Mouse (Mus musculus) forebrain, embryonic 12.5 days (tissue): ENCODE results near the gene Acox2. TPM values are rescaled to one million over a fixed set of nuclear protein-coding genes. Genes with fewer than 3 reads are reported as not detected.

Source experiments
- ATAC-seq: fragments of 200-750 bp; cut with Nextera tagmentation; 2 replicates; pipeline ENCODE4 v1.8.0; 2017; ENCODE audit warnings: moderate TSS enrichment; ENCODE audit not compliant: low FRiP score
- H3K27ac ChIP-seq: fragments of 300-500 bp; sonication (generic); 2 replicates; pipeline ENCODE4 v1.5.1; 2016; ENCODE audit warnings: mild to moderate bottlenecking
- H3K27me3 ChIP-seq: fragments of 300-500 bp; sonication (generic); 2 replicates; pipeline ENCODE4 v1.6.1; 2016; ENCODE audit warnings: mild to moderate bottlenecking
- H3K36me3 ChIP-seq: fragments of 300-500 bp; sonication (generic); replicated peaks from 2 replicates; pipeline ENCODE4 v1.6.1; 2016; ENCODE audit warnings: mild to moderate bottlenecking
- H3K4me1 ChIP-seq: fragments of 300-500 bp; sonication (generic); 2 replicates; pipeline ENCODE4 v1.6.1; 2016
- H3K4me2 ChIP-seq: fragments of 300-500 bp; sonication (generic); 2 replicates; pipeline ENCODE4 v1.6.1; 2016; ENCODE audit warnings: mild to moderate bottlenecking, moderate library complexity
- H3K4me3 ChIP-seq: fragments of 300-500 bp; sonication (generic); replicated peaks from 2 replicates; pipeline ENCODE4 v1.5.1; 2016; ENCODE audit warnings: mild to moderate bottlenecking
- H3K9ac ChIP-seq: fragments of 300-500 bp; sonication (generic); 2 replicates; pipeline ENCODE4 v1.6.1; 2016; ENCODE audit warnings: mild to moderate bottlenecking
- H3K9me3 ChIP-seq: fragments of 300-500 bp; sonication (generic); 2 replicates; pipeline ENCODE4 v1.6.1; 2016
- WGBS: fragments of 180-500 bp; shearing (Covaris S2); methylation state at CpG from one replicate; pipeline ENCODE4 v1.1.7; 2016; 5-methylcytosine and 5-hydroxymethylcytosine counted together
- polyA plus RNA-seq: library from polyadenylated mRNA; unstranded; fragments of >200 nt; fragmentation: Nextera tagmentation; extraction: Ambion mirVana; gene quantifications from 2 replicates; pipeline ENCODE4 v1.2.1, GENCODE M21; 2016

Gene Acox2
- polyA plus RNA-seq, 1 experiment from 2014 or later, result not detected

DNA sequence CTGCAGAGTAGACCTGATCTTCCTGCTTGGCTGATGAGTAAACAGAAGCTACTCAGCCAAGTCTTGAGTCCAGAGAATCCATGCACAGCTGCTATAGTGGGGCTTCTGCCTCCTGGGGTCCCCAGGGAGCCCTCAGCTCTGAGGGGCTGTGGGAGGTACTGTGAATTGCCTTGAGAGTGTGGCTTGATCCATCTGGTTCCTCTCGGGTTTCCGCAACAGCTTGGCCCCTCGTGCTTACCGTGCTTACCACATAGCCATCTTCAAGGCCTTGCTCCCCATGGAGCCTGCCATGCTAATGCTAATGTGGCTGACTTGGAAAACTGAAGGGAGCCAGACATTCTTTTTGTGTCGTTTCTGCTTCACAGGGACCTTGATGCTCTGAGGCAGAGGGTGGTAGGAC lies 52.0 kb downstream of the Acox2 start:
- H3K9ac ChIP-seq, result no peak overlapping the region
- H3K9me3 ChIP-seq, result no peaks in the 10 kb centered on the region
- no peak overlapping the region for H3K4me2 ChIP-seq
- H3K36me3 ChIP-seq, result no peaks in the 10 kb centered on the region
- no peaks in the 10 kb centered on the region for H3K27me3 ChIP-seq
- peaks cover 11% of the 10 kb centered on the region; the same call in 1 of the 2 replicates for H3K4me1 ChIP-seq
- WGBS, result 25% methylated on average over 5 of the region's 5 CpGs
- no peak overlapping the region for H3K4me3 ChIP-seq
- ATAC-seq, result peak; percentile 59; the same call in 1 of the 2 replicates
- H3K27ac ChIP-seq, result peak overlapping the region; percentile 56; the same call in 1 of the 2 replicates

DNA sequence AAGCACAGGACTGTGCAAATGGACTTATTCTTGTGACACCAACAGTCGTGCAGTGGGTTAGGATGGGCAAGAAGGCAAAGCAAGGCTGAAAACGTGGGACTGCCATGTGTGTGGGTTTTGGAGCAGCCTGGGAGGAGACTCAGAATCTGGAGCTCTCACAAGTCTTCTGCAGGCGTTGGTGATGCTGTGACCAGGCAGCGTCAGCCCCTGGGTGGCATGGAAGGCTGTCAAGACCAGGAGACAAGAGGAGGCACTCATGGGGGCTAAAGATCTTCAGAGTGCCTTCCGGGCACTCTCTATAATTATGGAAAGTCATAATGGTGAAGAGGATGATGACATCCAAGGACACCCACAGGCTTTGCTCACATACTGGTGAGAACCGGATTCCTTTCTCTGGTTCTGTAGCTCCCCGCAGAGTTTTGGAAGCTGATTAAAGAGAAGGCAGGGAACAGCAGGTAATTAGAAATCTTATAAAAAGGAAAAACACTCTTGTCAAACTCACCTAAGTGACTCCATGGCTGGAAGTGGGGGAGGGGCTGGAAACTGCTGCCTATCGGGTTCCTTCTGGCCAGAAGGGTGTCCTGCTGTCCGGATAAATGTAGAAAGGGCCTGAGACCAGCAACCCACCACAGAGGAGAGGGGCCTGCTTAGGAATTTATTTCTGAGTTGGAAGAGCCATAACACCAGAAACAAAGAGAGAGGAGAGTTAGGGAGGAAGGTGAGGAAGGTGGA lies 52.8 kb downstream of the Acox2 start:
- no peaks in the 10 kb centered on the region for H3K9me3 ChIP-seq
- 56% methylated on average over 9 of the region's 9 CpGs for WGBS
- H3K36me3 ChIP-seq, result no peaks in the 10 kb centered on the region
- H3K4me3 ChIP-seq, result no peak overlapping the region
- H3K27ac ChIP-seq, result no peak overlapping the region
- no peak for ATAC-seq
- peaks cover 11% of the 10 kb centered on the region; the same call in 1 of the 2 replicates for H3K4me1 ChIP-seq
- H3K4me2 ChIP-seq, result no peak overlapping the region
- H3K27me3 ChIP-seq, result no peaks in the 10 kb centered on the region
- no peak overlapping the region for H3K9ac ChIP-seq

DNA sequence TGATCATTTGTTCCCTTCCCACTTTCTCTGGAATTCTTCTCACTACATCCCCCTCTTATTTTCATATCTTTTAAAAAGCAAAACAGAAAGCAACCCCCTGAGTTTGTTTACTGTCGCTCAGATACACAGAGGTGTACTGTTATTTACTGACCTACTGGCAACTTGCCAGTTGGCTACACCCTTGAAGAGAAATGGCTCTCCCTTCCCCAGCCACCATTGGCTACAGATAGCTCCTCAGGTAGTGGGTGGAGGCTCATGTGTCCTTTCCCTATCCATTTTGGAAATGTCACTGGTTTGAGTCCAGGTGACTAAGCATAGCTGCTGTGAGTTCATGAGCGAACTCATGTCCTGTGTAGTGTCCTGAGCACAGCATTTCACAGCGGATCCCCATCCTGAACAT lies 57.4 kb downstream of the Acox2 start:
- Histone ChIP-seq H3K27me3 (no peaks in the 10 kb centered on the region), H3K4me3 (no peak overlapping the region), H3K36me3 (no peaks in the 10 kb centered on the region), H3K27ac (no peak overlapping the region), H3K4me2 (no peak overlapping the region), H3K9me3 (no peaks in the 10 kb centered on the region), H3K9ac (no peak overlapping the region), H3K4me1 (0 out of 2 replicates have a peak, but pooled peaks cover 3% of the 10 kb centered on the region)
- WGBS, result 72% methylated on average over 3 of the region's 3 CpGs
- ATAC-seq, result no peak

DNA sequence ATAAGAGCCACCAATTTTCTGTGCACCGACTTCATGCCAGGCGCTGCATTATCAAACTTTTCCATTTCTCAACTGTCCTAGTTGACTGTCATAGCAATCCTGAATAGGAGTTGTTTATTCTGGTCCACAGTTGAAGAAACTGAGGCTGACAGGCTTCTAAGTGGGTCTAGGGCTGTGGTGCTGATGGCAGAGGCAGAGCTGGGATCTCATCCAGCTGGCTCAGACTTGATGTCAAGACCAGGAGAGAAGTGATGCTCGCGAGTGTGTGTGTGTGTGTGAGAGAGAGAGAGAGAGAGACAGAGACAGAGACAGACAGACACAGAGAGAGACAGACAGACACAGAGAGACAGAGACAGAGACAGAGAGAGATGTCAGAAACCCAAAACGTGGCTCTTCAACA lies 58.4 kb downstream of the Acox2 start:
- no peak overlapping the region for H3K9ac ChIP-seq
- no peak for ATAC-seq
- no peaks in the 10 kb centered on the region for H3K27me3 ChIP-seq
- H3K4me2 ChIP-seq, result no peak overlapping the region
- no peaks in the 10 kb centered on the region for H3K36me3 ChIP-seq
- H3K9me3 ChIP-seq, result no peaks in the 10 kb centered on the region
- 86% methylated on average over 5 of the region's 5 CpGs for WGBS
- H3K27ac ChIP-seq, result no peak overlapping the region
- no peaks in the 10 kb centered on the region for H3K4me1 ChIP-seq
- no peak overlapping the region for H3K4me3 ChIP-seq

DNA sequence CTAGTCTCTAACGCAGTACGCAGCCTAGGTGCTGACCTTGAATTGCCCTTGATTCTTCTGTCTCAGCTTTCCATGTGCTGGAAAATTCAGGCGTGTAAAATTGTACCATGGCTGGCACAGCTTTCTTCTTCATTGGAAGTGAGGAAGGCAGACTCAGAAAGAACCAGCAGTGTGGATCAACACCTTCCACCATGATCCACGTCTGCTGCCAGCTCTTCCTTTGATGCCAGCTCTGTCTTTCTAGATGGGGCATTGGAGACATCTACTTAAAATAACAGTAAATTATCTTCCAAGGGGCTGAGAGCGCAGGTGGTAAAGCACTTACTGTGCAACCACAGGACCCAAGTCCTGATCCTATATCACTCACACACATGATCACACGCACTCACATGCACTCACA lies 66.4 kb downstream of the Acox2 start:
- H3K4me1 ChIP-seq, result no peaks in the 10 kb centered on the region
- H3K36me3 ChIP-seq, result no peaks in the 10 kb centered on the region
- H3K9ac ChIP-seq, result no peak overlapping the region
- WGBS, result 89% methylated on average over 6 of the region's 6 CpGs
- no peak overlapping the region for H3K4me3 ChIP-seq
- H3K27me3 ChIP-seq, result no peaks in the 10 kb centered on the region
- ATAC-seq, result no peak
- H3K9me3 ChIP-seq, result no peaks in the 10 kb centered on the region
- H3K27ac ChIP-seq, result no peak overlapping the region
- H3K4me2 ChIP-seq, result no peak overlapping the region

DNA sequence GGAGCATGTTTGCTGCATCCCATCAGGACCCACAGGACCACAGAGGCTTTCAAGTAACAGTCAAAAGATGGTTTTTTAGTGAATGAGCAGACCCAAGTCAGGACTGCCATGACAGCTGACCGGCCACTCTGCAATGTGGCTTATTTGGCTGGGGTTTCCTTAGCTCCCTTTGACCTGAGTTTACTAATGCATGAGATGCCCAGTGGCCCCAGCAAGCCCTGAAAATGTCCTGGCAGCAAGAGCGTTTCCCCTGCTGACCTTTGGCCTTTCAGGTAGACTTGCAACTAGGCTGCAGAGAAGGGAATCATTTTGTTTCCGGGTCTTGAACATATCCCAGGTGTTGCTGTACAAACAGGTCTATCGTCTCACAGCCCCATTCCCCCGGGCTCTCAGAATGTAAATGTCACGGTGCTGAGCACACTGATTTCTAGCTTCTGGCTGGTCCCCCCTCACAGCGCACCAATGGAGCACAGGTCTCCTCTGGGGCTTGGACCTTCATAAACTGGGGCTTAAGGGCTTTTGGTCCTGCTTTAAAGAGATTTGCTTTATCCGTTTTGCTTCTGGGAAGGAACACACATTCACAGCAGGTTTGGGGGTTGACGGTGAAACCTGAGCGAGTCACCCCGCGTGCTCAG lies 67.7 kb downstream of the Acox2 start:
- no peaks in the 10 kb centered on the region for H3K36me3 ChIP-seq
- no peak overlapping the region for H3K9ac ChIP-seq
- no peak overlapping the region for H3K4me2 ChIP-seq
- no peak for ATAC-seq
- no peak overlapping the region for H3K4me3 ChIP-seq
- no peaks in the 10 kb centered on the region for H3K27me3 ChIP-seq
- no peaks in the 10 kb centered on the region for H3K9me3 ChIP-seq
- H3K27ac ChIP-seq, result no peak overlapping the region
- no peaks in the 10 kb centered on the region for H3K4me1 ChIP-seq
- WGBS, result 79% methylated on average over 12 of the region's 12 CpGs

DNA sequence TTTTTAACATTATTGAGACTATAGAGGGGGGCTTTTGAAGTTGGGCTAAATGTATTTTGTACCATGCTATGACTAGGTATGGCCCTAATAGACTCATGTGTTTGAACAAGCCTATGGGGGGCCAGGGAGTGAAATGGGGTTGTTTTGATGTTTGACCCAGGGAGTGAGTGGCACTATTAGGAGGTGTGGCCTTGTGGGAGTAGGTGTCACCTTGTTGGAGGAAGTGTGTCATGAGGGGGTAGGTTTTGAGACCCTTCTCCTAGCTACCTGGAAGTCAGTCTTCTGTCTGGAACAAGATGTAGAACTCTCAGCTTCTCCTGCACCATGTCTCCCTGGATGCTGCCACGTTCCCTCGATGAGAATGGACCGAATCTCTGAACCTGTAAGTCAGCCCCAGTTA lies 68.6 kb downstream of the Acox2 start:
- Histone ChIP-seq H3K36me3 (no peaks in the 10 kb centered on the region), H3K4me3 (no peak overlapping the region), H3K4me1 (no peaks in the 10 kb centered on the region), H3K27me3 (no peaks in the 10 kb centered on the region), H3K27ac (no peak overlapping the region), H3K9me3 (no peaks in the 10 kb centered on the region), H3K4me2 (no peak overlapping the region), H3K9ac (no peak overlapping the region)
- no peak for ATAC-seq
- WGBS, result 89% methylated on average over 3 of the region's 3 CpGs

DNA sequence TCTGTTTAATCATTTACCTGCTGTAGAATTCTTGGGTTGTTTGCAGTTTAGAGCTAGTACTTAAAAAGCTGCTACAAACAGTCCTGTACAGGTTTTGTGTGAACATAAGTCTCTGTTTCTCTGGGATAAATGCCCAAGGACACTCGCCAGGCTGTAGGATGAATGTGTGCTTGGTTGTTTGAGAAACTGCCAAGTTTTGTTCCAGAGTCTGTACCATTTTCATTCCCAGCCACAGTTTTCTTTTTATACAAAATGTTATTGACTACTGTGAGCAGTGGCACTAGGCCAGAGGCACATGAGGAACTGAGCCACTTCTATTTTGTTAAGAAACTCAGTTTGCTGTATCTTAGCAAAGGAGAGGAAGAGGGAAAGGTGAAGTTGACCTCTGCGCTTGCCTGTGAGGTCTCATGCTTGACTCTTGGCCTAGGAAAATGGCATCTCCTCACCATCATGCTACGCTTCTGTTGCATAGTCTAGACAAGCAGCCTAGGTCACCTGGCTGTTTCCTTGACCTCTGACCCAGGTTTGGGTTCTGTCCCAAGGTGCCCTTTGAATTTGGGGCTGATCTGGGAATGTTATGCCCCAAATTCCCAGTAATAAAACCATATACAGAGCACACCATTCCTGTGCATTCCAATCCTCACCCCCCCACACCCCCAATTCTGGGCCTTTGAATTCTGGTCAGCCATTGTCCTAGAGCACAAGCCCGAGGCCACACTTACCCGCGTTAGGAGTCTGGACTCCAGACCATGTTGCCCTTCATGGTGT lies 72.7 kb downstream of the Acox2 start:
- 92% methylated on average over 6 of the region's 6 CpGs for WGBS
- no peak for ATAC-seq
- H3K9ac ChIP-seq, result no peak overlapping the region
- no peaks in the 10 kb centered on the region for H3K36me3 ChIP-seq
- H3K4me1 ChIP-seq, result no peaks in the 10 kb centered on the region
- H3K4me2 ChIP-seq, result no peak overlapping the region
- no peak overlapping the region for H3K27ac ChIP-seq
- H3K9me3 ChIP-seq, result no peaks in the 10 kb centered on the region
- H3K27me3 ChIP-seq, result no peaks in the 10 kb centered on the region
- H3K4me3 ChIP-seq, result no peak overlapping the region

DNA sequence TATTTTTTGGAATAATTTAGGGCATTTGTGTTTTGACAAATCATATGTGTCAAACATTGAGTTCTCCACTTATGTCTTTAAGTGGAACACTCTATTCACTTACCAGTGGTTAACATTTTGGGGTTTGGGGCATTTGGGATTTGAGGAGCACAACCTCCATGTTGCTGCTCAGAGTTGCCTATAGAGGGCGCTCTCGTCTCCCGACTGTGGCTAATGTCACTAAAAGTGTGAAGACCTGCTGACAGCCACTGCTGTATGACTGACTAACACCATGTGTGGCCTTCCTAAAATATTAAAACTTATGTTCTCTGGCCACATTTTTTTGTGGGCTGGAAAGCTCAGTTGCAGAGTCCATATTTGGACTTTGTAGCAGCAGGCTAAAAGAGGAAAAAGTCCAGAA lies 75.8 kb downstream of the Acox2 start:
- H3K27ac ChIP-seq, result no peak overlapping the region
- WGBS, result 58% methylated on average over 3 of the region's 3 CpGs

DNA sequence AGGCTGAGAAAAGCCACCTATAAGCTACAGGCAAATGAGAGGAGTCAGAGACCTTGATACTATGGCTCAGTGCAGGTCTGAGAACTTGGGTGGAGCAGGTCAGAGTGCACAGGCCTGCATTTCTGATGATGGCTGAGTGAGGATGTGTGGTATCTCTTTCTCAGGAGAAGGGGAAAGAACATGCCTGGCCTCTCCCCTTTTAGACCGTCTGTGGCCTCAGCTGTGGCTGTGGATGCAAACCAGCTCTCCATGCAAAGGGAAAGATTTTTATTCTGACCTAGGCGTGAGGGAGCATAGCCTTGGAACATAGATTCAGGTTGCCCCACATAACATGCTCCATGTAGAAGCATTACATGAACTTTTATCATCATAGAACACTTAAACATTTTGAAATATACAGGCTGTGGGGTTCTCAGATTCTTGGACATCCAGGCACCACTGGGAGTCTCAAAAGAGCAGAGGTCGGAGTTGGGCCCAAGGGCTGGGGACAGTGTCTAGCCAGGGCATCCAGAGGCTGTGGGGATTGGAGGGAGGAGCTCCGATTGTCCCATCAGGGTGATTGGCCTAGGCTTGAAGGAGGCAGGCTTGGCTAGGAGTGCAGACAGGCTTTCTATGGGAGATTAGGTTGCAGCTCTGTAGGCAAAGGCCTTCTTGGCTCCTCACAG lies 78.7 kb downstream of the Acox2 start:
- Histone ChIP-seq H3K27me3 (no peaks in the 10 kb centered on the region), H3K9me3 (no peaks in the 10 kb centered on the region), H3K4me2 (no peak overlapping the region), H3K27ac (no peak overlapping the region), H3K4me3 (no peak overlapping the region), H3K9ac (no peak overlapping the region), H3K36me3 (no peaks in the 10 kb centered on the region), H3K4me1 (no peaks in the 10 kb centered on the region)
- 75% methylated on average over 4 of the region's 4 CpGs for WGBS
- no peak for ATAC-seq

More for the DNA sequence above, 75.8 kb downstream of the Acox2 start:
- Histone ChIP-seq H3K4me1 (no peaks in the 10 kb centered on the region), H3K4me2 (no peak overlapping the region), H3K36me3 (no peaks in the 10 kb centered on the region), H3K4me3 (no peak overlapping the region), H3K9me3 (no peaks in the 10 kb centered on the region), H3K9ac (no peak overlapping the region), H3K27me3 (no peaks in the 10 kb centered on the region)
- ATAC-seq, result no peak

DNA sequence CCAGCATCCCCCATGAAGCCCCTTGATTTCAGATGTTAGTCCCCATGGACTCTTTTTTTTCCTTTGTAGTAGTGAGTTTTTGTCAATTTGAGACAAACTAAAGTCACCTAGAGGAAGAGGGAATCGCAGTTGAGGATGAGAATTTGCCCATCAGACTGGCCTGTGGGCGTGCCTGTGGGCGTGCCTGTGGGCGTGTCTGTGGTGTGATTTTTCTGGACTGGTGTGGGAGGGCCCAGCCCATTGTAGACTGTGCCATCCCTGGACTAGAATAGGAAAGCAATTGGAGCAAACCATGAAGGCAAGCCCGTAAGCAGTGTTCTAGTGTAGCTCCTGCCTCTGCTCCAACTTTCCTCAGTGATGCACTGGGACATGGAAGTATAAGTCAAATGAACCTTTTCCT lies 82.9 kb downstream of the Acox2 start:
- Histone ChIP-seq H3K27ac (no peak overlapping the region), H3K36me3 (no peaks in the 10 kb centered on the region), H3K4me1 (peaks cover 7% of the 10 kb centered on the region), H3K4me3 (no peak overlapping the region), H3K9me3 (no peaks in the 10 kb centered on the region), H3K4me2 (no peak overlapping the region), H3K27me3 (no peaks in the 10 kb centered on the region), H3K9ac (no peak overlapping the region)
- WGBS, result 66% methylated on average over 5 of the region's 5 CpGs
- no peak for ATAC-seq
